Mouse (Mus musculus): ENCODE data around the gene Psenen. TPM values are rescaled to one million over a fixed set of nuclear protein-coding genes. Genes with fewer than 3 reads are reported as not detected.

Psenen gene
- polyA plus RNA-seq (2017; shearing (Covaris generic)), result 100 to 1,000 TPM; 279 to 335 TPM

GRCm38 (mm10) chr7:30563117-30563905 lies at the start of gene Psenen, which contains the start of the genes U2af1l4 and Gm49396:
Gene Psenen (minus strand): TSS chr7:30563627.
Gene U2af1l4 (plus strand): TSS chr7:30563301.
Gene Gm49396 (plus strand): TSS chr7:30563344.
- peak; percentile 55 for ATAC-seq

- no peak for ATAC-seq
These were observed 49.4 kb upstream of the Psenen start, which contains the start of gene Upk1a for GRCm38 (mm10) chr7:30612654-30613402. Gene Upk1a (minus strand): TSS chr7:30612847.

GRCm38 (mm10) chr7:30610043-30610442 lies 46.6 kb upstream of the Psenen start:
- no peak for ATAC-seq

- no peak for ATAC-seq
These were observed 45.0 kb upstream of the Psenen start for GRCm38 (mm10) chr7:30608476-30608875.

GRCm38 (mm10) chr7:30607706-30608309 lies 44.4 kb upstream of the Psenen start:
- peak; percentile 76 for ATAC-seq

GRCm38 (mm10) chr7:30604944-30605343 lies 41.5 kb upstream of the Psenen start:
- no peak for ATAC-seq

- no peak for ATAC-seq
These were observed 41.0 kb upstream of the Psenen start for GRCm38 (mm10) chr7:30604424-30604823.

- no peak for ATAC-seq
These were observed 39.2 kb upstream of the Psenen start for GRCm38 (mm10) chr7:30602583-30602982.

- no peak for ATAC-seq
These were observed 37.2 kb upstream of the Psenen start for GRCm38 (mm10) chr7:30600651-30601050.

- peak; percentile 90 for ATAC-seq
These were observed 36.5 kb upstream of the Psenen start for GRCm38 (mm10) chr7:30599933-30600353.

- no peak for ATAC-seq
These were observed 35.4 kb upstream of the Psenen start, which contains the start of gene Zbtb32 for GRCm38 (mm10) chr7:30598786-30599185. Gene Zbtb32 (minus strand): TSS chr7:30598909.

- no peak for ATAC-seq
These were observed 33.4 kb upstream of the Psenen start for GRCm38 (mm10) chr7:30596811-30597210.

GRCm38 (mm10) chr7:30596093-30596492 lies 32.7 kb upstream of the Psenen start:
- no peak for ATAC-seq

- ATAC-seq, result peak; percentile 38
These were observed 31.1 kb upstream of the Psenen start for GRCm38 (mm10) chr7:30594510-30595024.

GRCm38 (mm10) chr7:30593579-30594509 lies 30.4 kb upstream of the Psenen start:
- peak; percentile 34 for ATAC-seq

- ATAC-seq, result no peak
These were observed 29.5 kb upstream of the Psenen start for GRCm38 (mm10) chr7:30592772-30593423.

GRCm38 (mm10) chr7:30591605-30591951 lies 28.2 kb upstream of the Psenen start:
- ATAC-seq, result no peak

- ATAC-seq, result no peak
These were observed 27.6 kb upstream of the Psenen start for GRCm38 (mm10) chr7:30590927-30591604.

- ATAC-seq, result no peak
These were observed 26.2 kb upstream of the Psenen start for GRCm38 (mm10) chr7:30589435-30590301.

Data from activated CD4-positive, CD25-positive, alpha-beta regulatory T cell, adult 4 months (primary cell).